ENCODE assay signal across 8 mouse cellular contexts in genomic region chr11:97700003-97700745, GRCm38 (mm10). TPM values are rescaled to one million over a fixed set of nuclear protein-coding genes. Genes with fewer than 3 reads are reported as not detected.
DNase-seq lines count a peak whose midpoint lies in the region; ATAC-seq and TF ChIP-seq lines count a peak whose summit lies in the region.

TSS of gene Pcgf2 (minus strand) at chr11:97700497.

- H3K4me1 ChIP-seq in embryonic facial prominence, embryonic 12.5 days, result peaks cover 49% of the 10 kb centered on the region
- peaks cover 10% of the 10 kb centered on the region for H3K4me1 ChIP-seq in liver, adult 2 months (ENCODE audit: control insufficient read depth, insufficient read depth, low read length)

- H3K4me3 ChIP-seq in embryonic facial prominence, embryonic 12.5 days, result peak within 1 kb of the TSS; percentile 91
- peak within 1 kb of the TSS; percentile 76 for H3K4me3 ChIP-seq in liver, adult 2 months (ENCODE audit: insufficient read depth, low read depth, low read length)

- H3K27me3 ChIP-seq in embryonic facial prominence, embryonic 12.5 days, result no peaks in the 10 kb centered on the region
- H3K27me3 ChIP-seq in liver, adult 2 months (ENCODE audit: control insufficient read depth, insufficient read depth, low read length), result no peaks in the 10 kb centered on the region

- H3K9me3 ChIP-seq in embryonic facial prominence, embryonic 12.5 days, result no peaks in the 10 kb centered on the region

- peaks cover 12% of the 10 kb centered on the region; the same call in 1 of the 2 replicates for H3K79me2 ChIP-seq in liver, adult 2 months (ENCODE audit: control insufficient read depth, insufficient read depth, low read length)

- peak within 1 kb of the TSS; percentile 98 for H3K27ac ChIP-seq in embryonic facial prominence, embryonic 12.5 days
- H3K27ac ChIP-seq in liver, adult 2 months (replicated peaks; ENCODE audit: insufficient read depth, low read depth, low read length), result peak within 1 kb of the TSS; percentile 69

- peak within 1 kb of the TSS; percentile 97 for H3K9ac ChIP-seq in embryonic facial prominence, embryonic 12.5 days
- H3K9ac ChIP-seq in liver, adult 2 months (ENCODE audit: low read depth, low read length), result peak within 1 kb of the TSS; percentile 86

- DNase-seq in spleen, adult 18-20 months, result peak; percentile 35 to 64
- DNase-seq in spleen, adult 12 weeks (ENCODE audit: low spot score), result no peak
- peak; percentile 74 to 87 for DNase-seq in heart, adult 9 months (ENCODE audit: low spot score in 2 of 2)
- peak; percentile 76 for DNase-seq in kidney, adult 9 months
- peak; percentile 47 for DNase-seq in liver, adult 2 months (ENCODE audit: extremely low read depth, low read depth, low spot score)
- DNase-seq in natural killer cell, adult 2 months (ENCODE audit: low spot score in 2 of 2), result peak; percentile 48 to 59
- DNase-seq in testis, postnatal 10 days (ENCODE audit: low spot score), result peak; percentile 91

- no peaks in the 10 kb centered on the region for H3K36me3 ChIP-seq in embryonic facial prominence, embryonic 12.5 days
- no peaks in the 10 kb centered on the region for H3K36me3 ChIP-seq in liver, adult 2 months (ENCODE audit: control insufficient read depth, insufficient read depth, low read length)

- H3K4me2 ChIP-seq in embryonic facial prominence, embryonic 12.5 days (replicated peaks), result peak within 1 kb of the TSS; percentile 89

- WGBS in embryonic facial prominence, embryonic 12.5 days, result under 1% methylated on average over 85 of the region's 85 CpGs
- under 1% methylated on average over 85 of the region's 85 CpGs for WGBS in liver, adult 2 months

- no peak for ATAC-seq in embryonic facial prominence, embryonic 12.5 days (ENCODE audit: insufficient number of reproducible peaks, insufficient read depth, low FRiP score, low TSS enrichment)

- no peak for TF ChIP-seq CTCF in liver, adult 2 months (IDR thresholded peaks at IDR 0.05; ENCODE audit: low read depth, low read length)

- TF ChIP-seq POLR2A in liver, adult 2 months (IDR thresholded peaks at IDR 0.05; ENCODE audit: extremely low read depth, insufficient read depth, low read length), result 0 out of 2 replicates have a peak, but pooled peaks have one; percentile 41

RNA-seq across cellular contexts. Expression of gene Pcgf2, which starts in this region (rescaled TPM):
- polyA plus RNA-seq in embryonic facial prominence, embryonic 12.5 days (2016; fragmentation: Nextera tagmentation; extraction: Ambion mirVana), result 20.6 and 21.6 TPM in 2 replicates
- total RNA-seq in liver, adult 2 months (2014; rRNA removed), result 0.34 and 0.37 TPM in 2 replicates
- 5.6 and 12.0 TPM in 2 replicates for polyA plus RNA-seq in liver, adult 2 months (2012; rRNA removed)
